Mouse (Mus musculus) limb, embryonic 11.5 days (tissue): Measurements from ENCODE around the gene Iqub. TPM values are rescaled to one million over a fixed set of nuclear protein-coding genes. Genes with fewer than 3 reads are reported as not detected.

ENCODE experiments used
- ATAC-seq: fragments of 200-750 bp; cut with Nextera tagmentation; 2 replicates; pipeline ENCODE4 v1.8.0; 2017; ENCODE audit warnings: low read depth; ENCODE audit not compliant: insufficient number of reproducible peaks, low FRiP score, low TSS enrichment
- DNase-seq: peaks from one replicate; pipeline ENCODE4 v3.0.0-alpha.2; 2015; ENCODE audit warnings: low spot score
- H3K27ac ChIP-seq: fragments of 300-500 bp; sonication (generic); replicated peaks from 2 replicates; pipeline ENCODE4 v1.5.1; 2014; ENCODE audit warnings: low read depth, mild to moderate bottlenecking, low read length
- H3K27me3 ChIP-seq: fragments of 300-500 bp; sonication (generic); 2 replicates; pipeline ENCODE4 v1.6.1; 2014; ENCODE audit warnings: mild to moderate bottlenecking, low read length, mixed read lengths; ENCODE audit not compliant: control insufficient read depth, insufficient read depth
- H3K36me3 ChIP-seq: fragments of 300-500 bp; sonication (generic); 2 replicates; pipeline ENCODE4 v1.6.1; 2014; ENCODE audit warnings: mild to moderate bottlenecking, low read length, moderate library complexity, mixed read lengths; ENCODE audit not compliant: control insufficient read depth, insufficient read depth
- H3K4me1 ChIP-seq: fragments of 300-500 bp; sonication (generic); 2 replicates; pipeline ENCODE4 v1.6.1; 2014; ENCODE audit warnings: low read length, mixed read lengths; ENCODE audit not compliant: control insufficient read depth, insufficient read depth
- H3K4me2 ChIP-seq: fragments of 300-500 bp; sonication (generic); 2 replicates; pipeline ENCODE4 v1.6.1; 2014; ENCODE audit warnings: low read depth, mild to moderate bottlenecking, moderate library complexity; ENCODE audit not compliant: severe bottlenecking
- H3K4me3 ChIP-seq: fragments of 300-500 bp; sonication (generic); 2 replicates; pipeline ENCODE4 v1.5.1; 2014; ENCODE audit warnings: low read depth, low read length
- H3K9ac ChIP-seq: fragments of 300-500 bp; sonication (generic); 2 replicates; pipeline ENCODE4 v1.6.1; 2014; ENCODE audit warnings: mild to moderate bottlenecking, low read length
- H3K9me3 ChIP-seq: fragments of 300-500 bp; sonication (generic); 2 replicates; pipeline ENCODE4 v1.6.1; 2016; ENCODE audit warnings: low read length; ENCODE audit not compliant: control insufficient read depth
- WGBS: fragments of 180-500 bp; shearing (Covaris S2); extraction: QIAGEN DNeasy Blood & Tissue Kit; methylation state at CpG from one replicate; pipeline ENCODE4 v1.1.7; 2014; 5-methylcytosine and 5-hydroxymethylcytosine counted together
- polyA plus RNA-seq: library from polyadenylated mRNA; unstranded; fragments of >200 nt; fragmentation: Nextera tagmentation; extraction: Ambion mirVana; gene quantifications from 2 replicates; pipeline ENCODE4 v1.2.1, GENCODE M21; 2014

Iqub gene
- polyA plus RNA-seq, 1 experiment from 2014 or later: not detected

- H3K36me3 ChIP-seq: no peaks in the 10 kb centered on the region
- WGBS: 85% methylated on average over 22 of the region's 22 CpGs
- no peak overlapping the region for H3K4me3 ChIP-seq
- no peak for ATAC-seq
- H3K4me1 ChIP-seq: no peaks in the 10 kb centered on the region
- DNase-seq: no peak
- H3K27me3 ChIP-seq: no peaks in the 10 kb centered on the region
- H3K27ac ChIP-seq: no peak overlapping the region
- H3K4me2 ChIP-seq: no peak overlapping the region
- no peak overlapping the region for H3K9ac ChIP-seq
- H3K9me3 ChIP-seq: 0 out of 2 replicates have a peak, but pooled peaks cover 2% of the 10 kb centered on the region
Observed at GRCm38 (mm10) chr6:24451026-24451821, 63.6 kb downstream of the Iqub start.

- DNase-seq (no peak), ATAC-seq (no peak)
- Histone ChIP-seq H3K4me3 (no peak overlapping the region), H3K4me1 (no peaks in the 10 kb centered on the region), H3K27ac (no peak overlapping the region), H3K9ac (no peak overlapping the region), H3K27me3 (no peaks in the 10 kb centered on the region), H3K36me3 (no peaks in the 10 kb centered on the region), H3K4me2 (no peak overlapping the region), H3K9me3 (0 out of 2 replicates have a peak, but pooled peaks cover 2% of the 10 kb centered on the region)
- WGBS: 93% methylated on average over 6 of the region's 6 CpGs
Observed at GRCm38 (mm10) chr6:24450241-24450640, 64.6 kb downstream of the Iqub start.

GRCm38 (mm10) chr6:24416056-24416455 lies 98.8 kb downstream of the Iqub start:
- 88% methylated on average over 11 of the region's 11 CpGs for WGBS
- H3K9me3 ChIP-seq: no peaks in the 10 kb centered on the region
- H3K4me3 ChIP-seq: no peak overlapping the region
- no peak for DNase-seq
- no peak for ATAC-seq
- H3K4me1 ChIP-seq: no peaks in the 10 kb centered on the region
- no peak overlapping the region for H3K9ac ChIP-seq
- no peaks in the 10 kb centered on the region for H3K27me3 ChIP-seq
- no peaks in the 10 kb centered on the region for H3K36me3 ChIP-seq
- no peak overlapping the region for H3K27ac ChIP-seq
- no peak overlapping the region for H3K4me2 ChIP-seq

- Histone ChIP-seq H3K4me3 (no peak overlapping the region), H3K9ac (no peak overlapping the region), H3K4me1 (no peaks in the 10 kb centered on the region), H3K27me3 (no peaks in the 10 kb centered on the region), H3K36me3 (no peaks in the 10 kb centered on the region), H3K9me3 (no peaks in the 10 kb centered on the region), H3K27ac (no peak overlapping the region), H3K4me2 (no peak overlapping the region)
- WGBS: 78% methylated on average over 1 of the region's 1 CpGs
- no peak for DNase-seq
- ATAC-seq: no peak
Observed at GRCm38 (mm10) chr6:24415500-24415899, 99.4 kb downstream of the Iqub start.

GRCm38 (mm10) chr6:24408573-24409427 lies 106.1 kb downstream of the Iqub start:
- Histone ChIP-seq H3K27me3 (no peaks in the 10 kb centered on the region), H3K36me3 (no peaks in the 10 kb centered on the region), H3K4me2 (no peak overlapping the region), H3K9ac (no peak overlapping the region), H3K4me3 (no peak overlapping the region), H3K9me3 (no peaks in the 10 kb centered on the region), H3K4me1 (no peaks in the 10 kb centered on the region), H3K27ac (no peak overlapping the region)
- DNase-seq (no peak), ATAC-seq (no peak)
- WGBS: 88% methylated on average over 11 of the region's 11 CpGs

- no peaks in the 10 kb centered on the region for H3K27me3 ChIP-seq
- H3K9ac ChIP-seq: no peak overlapping the region
- no peaks in the 10 kb centered on the region for H3K4me1 ChIP-seq
- no peaks in the 10 kb centered on the region for H3K36me3 ChIP-seq
- no peak overlapping the region for H3K4me3 ChIP-seq
- WGBS: 67% methylated on average over 3 of the region's 3 CpGs
- H3K9me3 ChIP-seq: no peaks in the 10 kb centered on the region
- H3K4me2 ChIP-seq: no peak overlapping the region
- ATAC-seq (no peak), DNase-seq (no peak)
- H3K27ac ChIP-seq: no peak overlapping the region
Observed at GRCm38 (mm10) chr6:24407743-24408142, 107.1 kb downstream of the Iqub start.

- no peaks in the 10 kb centered on the region for H3K27me3 ChIP-seq
- H3K36me3 ChIP-seq: no peaks in the 10 kb centered on the region
- 81% methylated on average over 4 of the region's 4 CpGs for WGBS
- no peak overlapping the region for H3K4me3 ChIP-seq
- H3K9me3 ChIP-seq: no peaks in the 10 kb centered on the region
- no peaks in the 10 kb centered on the region for H3K4me1 ChIP-seq
- H3K9ac ChIP-seq: no peak overlapping the region
- H3K4me2 ChIP-seq: no peak overlapping the region
- H3K27ac ChIP-seq: no peak overlapping the region
- ATAC-seq: no peak
- no peak for DNase-seq
Observed at GRCm38 (mm10) chr6:24397237-24397647, 117.6 kb downstream of the Iqub start.
